Mouse (Mus musculus) cortical plate, adult 2 months (tissue): ENCODE results near the gene Cbfa2t3.

Source experiments
- CTCF ChIP-seq: fragments of 200-500 bp; IDR thresholded peaks from 2 replicates; pipeline ENCODE4 v1.5.1; 2011; ENCODE audit warnings: mild to moderate bottlenecking, control low read depth, low read length; ENCODE audit not compliant: insufficient read depth; ENCODE audit errors: extremely low read depth
- POLR2A ChIP-seq: fragments of 200-500 bp; IDR thresholded peaks from 2 replicates; pipeline ENCODE4 v1.6.1; 2011; ENCODE audit warnings: mild to moderate bottlenecking, low read length, control low read depth; ENCODE audit not compliant: insufficient read depth; ENCODE audit errors: extremely low read depth

- TF ChIP-seq POLR2A (no peak), CTCF (no peak)
Observed at GRCm38 (mm10) chr8:122666827-122667226, 32.1 kb downstream of the Cbfa2t3 start.
